Mouse (Mus musculus): ENCODE data around the gene Adam11. TPM values are rescaled to one million over a fixed set of nuclear protein-coding genes. Genes with fewer than 3 reads are reported as not detected.

Adam11 gene
- total RNA-seq, 2 experiments from 2014 or later: not detected

- ATAC-seq (replicated peaks; ENCODE audit: poor library complexity, severe bottlenecking): peak; percentile 74
Measured at GRCm38 (mm10) chr11:102774621-102775141, 13.4 kb downstream of the Adam11 start.

- no peak for ATAC-seq (replicated peaks; ENCODE audit: poor library complexity, severe bottlenecking)
Measured at GRCm38 (mm10) chr11:102777598-102777997, 16.4 kb downstream of the Adam11 start.

GRCm38 (mm10) chr11:102778165-102778564 is 16.9 kb downstream of the Adam11 start:
- no peak for ATAC-seq (replicated peaks; ENCODE audit: poor library complexity, severe bottlenecking)

GRCm38 (mm10) chr11:102778597-102778996 is 17.4 kb downstream of the Adam11 start:
- no peak for ATAC-seq (replicated peaks; ENCODE audit: poor library complexity, severe bottlenecking)

- no peak for ATAC-seq (replicated peaks; ENCODE audit: poor library complexity, severe bottlenecking)
Measured at GRCm38 (mm10) chr11:102779081-102779638, 17.9 kb downstream of the Adam11 start.

DNA sequence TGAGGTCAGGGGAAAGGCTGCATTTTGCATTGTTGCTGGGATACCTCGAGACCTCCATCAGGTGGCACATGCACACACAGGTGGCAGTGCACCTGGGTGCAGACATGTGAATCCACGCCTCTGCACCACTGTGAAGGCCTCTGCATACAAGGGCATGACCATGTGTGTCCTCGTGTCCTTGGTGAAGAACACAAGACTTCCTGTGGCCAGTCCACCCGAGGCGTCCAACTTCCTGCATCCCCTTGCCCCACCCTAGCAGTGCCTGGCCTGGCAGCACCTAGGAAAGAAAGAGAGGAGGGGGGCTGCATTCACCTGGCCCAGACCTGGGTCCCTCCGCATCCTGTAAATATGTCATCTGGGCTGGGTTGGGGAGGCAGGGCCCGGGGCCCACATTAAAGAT is 18.6 kb downstream of the Adam11 start:
- 0 out of 2 replicates have a peak, but pooled peaks have one; percentile 2 for ATAC-seq (replicated peaks; ENCODE audit: poor library complexity, severe bottlenecking)

GRCm38 (mm10) chr11:102780271-102780985 is 19.2 kb downstream of the Adam11 start:
- peak; percentile 86 for ATAC-seq (replicated peaks; ENCODE audit: poor library complexity, severe bottlenecking)

DNA sequence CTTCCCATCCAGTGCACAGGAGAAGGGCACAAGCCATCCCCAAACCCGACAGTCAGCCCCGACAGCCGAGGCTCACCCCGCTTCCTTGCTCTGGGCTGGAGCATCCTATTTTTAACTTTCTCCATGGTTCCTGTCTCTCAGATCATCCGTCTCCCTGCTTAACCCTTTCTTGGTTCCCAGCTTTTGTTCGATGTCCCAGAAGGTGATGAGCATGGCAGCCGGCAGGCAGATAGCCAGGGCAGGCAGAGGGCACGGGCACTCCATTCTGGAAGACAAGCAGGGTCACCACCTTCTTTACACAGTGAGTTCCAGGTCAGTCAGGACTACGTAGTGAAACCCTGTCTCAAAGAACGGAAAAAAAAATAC is 19.7 kb downstream of the Adam11 start:
- no peak for ATAC-seq (replicated peaks; ENCODE audit: poor library complexity, severe bottlenecking)

- no peak for ATAC-seq (replicated peaks; ENCODE audit: poor library complexity, severe bottlenecking)
Measured at GRCm38 (mm10) chr11:102781523-102781922, 20.3 kb downstream of the Adam11 start.

DNA sequence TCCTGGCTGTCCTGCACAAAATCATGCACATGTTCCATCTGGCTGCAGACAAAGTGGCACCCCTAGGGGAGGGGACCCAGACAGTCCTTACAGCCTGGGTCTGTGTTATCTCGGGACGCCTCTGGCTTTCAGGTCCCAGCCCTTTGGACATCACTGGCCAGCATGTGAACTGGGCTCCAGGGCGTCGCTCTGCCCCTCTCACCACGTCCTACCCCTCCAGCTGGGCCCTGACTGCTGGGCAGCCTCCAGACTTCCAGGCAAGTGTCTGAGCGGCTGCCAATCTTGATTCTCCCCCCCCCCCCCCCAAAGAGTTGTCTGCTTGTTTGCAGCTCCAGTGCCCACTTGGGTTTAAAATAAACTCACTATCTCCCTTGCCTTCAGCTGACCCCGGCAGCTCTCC is 22.2 kb downstream of the Adam11 start:
- no peak for ATAC-seq (replicated peaks; ENCODE audit: poor library complexity, severe bottlenecking)

DNA sequence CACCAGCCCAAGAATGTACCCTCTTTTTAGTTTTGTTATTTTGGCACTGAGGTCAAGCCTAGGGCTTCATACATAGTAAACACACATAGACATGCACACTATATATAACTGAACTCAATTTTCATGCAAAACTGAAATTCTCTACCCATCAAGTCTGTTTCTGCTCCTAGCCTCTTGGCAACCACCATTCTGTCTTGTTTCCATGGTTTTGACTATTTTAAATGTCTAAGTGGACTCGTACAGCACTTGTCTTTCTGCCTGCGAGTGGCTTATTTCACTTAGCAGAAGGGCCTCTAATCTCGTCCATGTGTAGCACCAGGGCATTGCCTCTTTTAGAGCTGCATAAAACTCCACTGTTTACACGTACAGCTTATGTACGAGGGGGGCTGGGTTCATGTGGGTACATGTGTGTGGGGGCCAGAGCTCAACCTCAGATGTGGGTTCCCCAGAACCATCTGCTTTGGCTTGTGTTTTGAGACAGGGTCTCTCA is 26.5 kb downstream of the Adam11 start:
- no peak for ATAC-seq (replicated peaks; ENCODE audit: poor library complexity, severe bottlenecking)

GRCm38 (mm10) chr11:102791682-102792445 is 30.6 kb downstream of the Adam11 start:
- ATAC-seq (replicated peaks; ENCODE audit: poor library complexity, severe bottlenecking): 0 out of 2 replicates have a peak, but pooled peaks have one; percentile 30

DNA sequence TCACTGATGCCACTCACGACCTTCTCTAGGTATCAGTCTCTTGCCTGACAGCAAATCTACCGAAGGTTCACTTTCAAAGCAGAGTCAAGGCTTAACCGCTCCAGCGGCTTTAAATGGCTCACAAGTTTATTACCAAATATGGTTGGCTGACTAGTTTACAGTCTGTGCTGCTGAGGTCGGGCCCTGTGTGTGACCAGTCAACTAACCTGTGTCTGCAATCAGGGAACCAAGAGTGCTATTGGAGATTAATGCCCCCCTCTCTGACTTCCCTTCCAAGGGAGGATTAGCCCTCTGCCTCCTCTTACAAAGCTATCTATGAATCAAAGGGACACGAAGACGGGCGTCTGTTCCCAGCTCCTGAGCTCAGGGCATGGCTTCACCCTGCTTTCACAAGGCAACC is 32.9 kb downstream of the Adam11 start:
- no peak for ATAC-seq (replicated peaks; ENCODE audit: poor library complexity, severe bottlenecking)

DNA sequence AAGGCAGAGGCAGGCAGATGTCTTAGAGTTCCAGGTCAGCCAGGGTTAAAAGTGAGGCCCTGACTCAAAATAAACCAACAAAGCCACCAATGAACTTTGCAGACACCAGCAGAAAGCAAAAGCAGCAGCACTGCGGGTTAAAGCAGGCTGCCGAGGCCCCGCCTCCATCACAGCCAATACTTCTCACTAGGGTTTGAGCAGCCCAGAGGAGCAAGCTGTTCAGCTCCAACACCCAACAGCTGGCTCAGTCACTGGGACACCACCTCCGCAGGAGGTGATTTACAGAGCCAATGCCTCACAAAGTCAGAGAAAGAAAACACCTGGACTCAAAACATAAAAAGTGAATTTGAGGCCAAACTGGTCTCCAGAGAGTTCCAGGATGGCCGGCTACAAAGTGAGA is 42.2 kb downstream of the Adam11 start:
- no peak for ATAC-seq (replicated peaks; ENCODE audit: poor library complexity, severe bottlenecking)

GRCm38 (mm10) chr11:102808246-102808645 is 47.0 kb downstream of the Adam11 start:
- ATAC-seq (replicated peaks; ENCODE audit: poor library complexity, severe bottlenecking): no peak

- no peak for ATAC-seq (replicated peaks; ENCODE audit: poor library complexity, severe bottlenecking)
Measured at GRCm38 (mm10) chr11:102810721-102811485, 49.7 kb downstream of the Adam11 start.

DNA sequence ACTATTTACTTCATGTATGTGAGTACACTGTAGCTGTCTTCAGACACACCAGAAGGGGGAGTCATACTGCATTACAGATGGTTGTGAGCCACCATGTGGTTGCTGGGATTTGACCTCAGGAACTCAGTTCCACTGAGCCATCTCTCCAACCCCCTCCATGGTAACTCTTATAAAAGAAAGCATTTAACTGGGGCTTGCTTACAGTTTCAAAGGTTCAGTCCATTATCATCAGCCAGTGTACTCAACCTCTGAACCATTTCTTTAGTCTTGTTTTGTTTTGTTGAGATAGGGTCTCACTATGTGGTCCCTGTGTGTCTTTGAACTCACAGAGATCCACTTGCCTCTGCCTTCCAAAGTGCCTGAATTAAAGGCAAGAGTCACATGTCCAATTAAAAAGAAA is 53.6 kb downstream of the Adam11 start:
- ATAC-seq (replicated peaks; ENCODE audit: poor library complexity, severe bottlenecking): no peak

GRCm38 (mm10) chr11:102818121-102819020 is 57.1 kb downstream of the Adam11 start:
- peak; percentile 25; the same call in 1 of the 2 replicates for ATAC-seq (replicated peaks; ENCODE audit: poor library complexity, severe bottlenecking)

Data from granulocyte monocyte progenitor cell, adult 5-6 weeks (primary cell).